Mouse (Mus musculus) limb, embryonic 13.5 days (tissue): ENCODE results near the gene Mindy2. TPM values are rescaled to one million over a fixed set of nuclear protein-coding genes. Genes with fewer than 3 reads are reported as not detected.

Experiments used
- ATAC-seq: fragments of 200-750 bp; cut with Nextera tagmentation; 2 replicates; pipeline ENCODE4 v1.8.0; 2017; ENCODE audit warnings: low read depth, moderate number of reproducible peaks, moderate TSS enrichment; ENCODE audit not compliant: low FRiP score
- H3K27ac ChIP-seq: fragments of 300-500 bp; sonication (generic); 2 replicates; pipeline ENCODE4 v1.5.1; 2015; ENCODE audit warnings: inconsistent platforms, mild to moderate bottlenecking, moderate library complexity
- H3K27me3 ChIP-seq: fragments of 300-500 bp; sonication (generic); 2 replicates; pipeline ENCODE4 v1.6.1; 2015; ENCODE audit warnings: mild to moderate bottlenecking, inconsistent platforms
- H3K36me3 ChIP-seq: fragments of 300-500 bp; sonication (generic); 2 replicates; pipeline ENCODE4 v1.6.1; 2015; ENCODE audit warnings: inconsistent platforms, mild to moderate bottlenecking, moderate library complexity
- H3K4me1 ChIP-seq: fragments of 300-500 bp; sonication (generic); 2 replicates; pipeline ENCODE4 v1.6.1; 2015; ENCODE audit warnings: inconsistent platforms
- H3K4me2 ChIP-seq: fragments of 300-500 bp; sonication (generic); replicated peaks from 2 replicates; pipeline ENCODE4 v1.6.1; 2015; ENCODE audit warnings: inconsistent platforms, mild to moderate bottlenecking, moderate library complexity
- H3K4me3 ChIP-seq: fragments of 300-500 bp; sonication (generic); 2 replicates; pipeline ENCODE4 v1.5.1; 2015; ENCODE audit warnings: moderate library complexity, mild to moderate bottlenecking, inconsistent platforms
- H3K9ac ChIP-seq: fragments of 300-500 bp; sonication (generic); 2 replicates; pipeline ENCODE4 v1.6.1; 2015; ENCODE audit warnings: mild to moderate bottlenecking, inconsistent platforms
- H3K9me3 ChIP-seq: fragments of 300-500 bp; sonication (generic); 2 replicates; pipeline ENCODE4 v1.6.1; 2016; ENCODE audit warnings: inconsistent platforms
- WGBS: fragments of 180-500 bp; shearing (Covaris S2); methylation state at CpG from one replicate; pipeline ENCODE4 v1.1.7; 2015; 5-methylcytosine and 5-hydroxymethylcytosine counted together
- polyA plus RNA-seq: library from polyadenylated mRNA; unstranded; fragments of >200 nt; fragmentation: Nextera tagmentation; extraction: Ambion mirVana; gene quantifications from 2 replicates; pipeline ENCODE4 v1.2.1, GENCODE M21; 2015

Mindy2 gene
- polyA plus RNA-seq, 1 experiment from 2014 or later = 7.7 TPM

- no peaks in the 10 kb centered on the region for H3K36me3 ChIP-seq
- H3K27ac ChIP-seq = no peak overlapping the region
- no peak overlapping the region for H3K4me3 ChIP-seq
- no peaks in the 10 kb centered on the region for H3K27me3 ChIP-seq
- H3K9me3 ChIP-seq = no peaks in the 10 kb centered on the region
- ATAC-seq = no peak
- WGBS = 87% methylated on average over 2 of the region's 2 CpGs
- no peaks in the 10 kb centered on the region; the same call in 1 of the 2 replicates for H3K4me1 ChIP-seq
- H3K9ac ChIP-seq = no peak overlapping the region
- no peak overlapping the region for H3K4me2 ChIP-seq
Measured at GRCm38 (mm10) chr9:70629711-70630110, 27.3 kb downstream of the Mindy2 start.

GRCm38 (mm10) chr9:70611026-70611673, 45.8 kb downstream of the Mindy2 start:
- no peaks in the 10 kb centered on the region for H3K9me3 ChIP-seq
- 44% methylated on average over 3 of the region's 3 CpGs for WGBS
- no peak overlapping the region for H3K4me2 ChIP-seq
- no peak overlapping the region for H3K9ac ChIP-seq
- H3K4me3 ChIP-seq = no peak overlapping the region
- 0 out of 2 replicates have a peak, but pooled peaks cover 5% of the 10 kb centered on the region for H3K4me1 ChIP-seq
- H3K27me3 ChIP-seq = no peaks in the 10 kb centered on the region
- no peak for ATAC-seq
- no peak overlapping the region for H3K27ac ChIP-seq
- peaks cover 14% of the 10 kb centered on the region for H3K36me3 ChIP-seq

- Histone ChIP-seq H3K27ac (no peak overlapping the region), H3K4me1 (no peaks in the 10 kb centered on the region), H3K4me2 (no peak overlapping the region), H3K27me3 (no peaks in the 10 kb centered on the region), H3K9me3 (no peaks in the 10 kb centered on the region), H3K36me3 (peaks cover 26% of the 10 kb centered on the region), H3K9ac (no peak overlapping the region), H3K4me3 (no peak overlapping the region)
- WGBS = 89% methylated on average over 1 of the region's 1 CpGs
- no peak for ATAC-seq
Measured at GRCm38 (mm10) chr9:70602186-70602845, 54.7 kb downstream of the Mindy2 start.

GRCm38 (mm10) chr9:70598271-70598670, 58.7 kb downstream of the Mindy2 start:
- Histone ChIP-seq H3K9ac (no peak overlapping the region), H3K9me3 (no peaks in the 10 kb centered on the region), H3K4me1 (no peaks in the 10 kb centered on the region), H3K4me2 (no peak overlapping the region), H3K27ac (no peak overlapping the region), H3K27me3 (no peaks in the 10 kb centered on the region), H3K36me3 (peaks cover 38% of the 10 kb centered on the region), H3K4me3 (no peak overlapping the region)
- WGBS = 96% methylated on average over 2 of the region's 2 CpGs
- no peak for ATAC-seq

- H3K36me3 ChIP-seq = peaks cover 94% of the 10 kb centered on the region
- H3K27ac ChIP-seq = no peak overlapping the region
- 43% methylated on average over 9 of the region's 9 CpGs for WGBS
- no peak overlapping the region for H3K4me2 ChIP-seq
- no peaks in the 10 kb centered on the region for H3K27me3 ChIP-seq
- no peaks in the 10 kb centered on the region for H3K4me1 ChIP-seq
- no peaks in the 10 kb centered on the region for H3K9me3 ChIP-seq
- no peak overlapping the region for H3K4me3 ChIP-seq
- no peak overlapping the region for H3K9ac ChIP-seq
- ATAC-seq = no peak
Measured at GRCm38 (mm10) chr9:70591486-70591885, 65.5 kb downstream of the Mindy2 start.

GRCm38 (mm10) chr9:70590775-70591174, 66.2 kb downstream of the Mindy2 start:
- H3K9me3 ChIP-seq = no peaks in the 10 kb centered on the region
- 81% methylated on average over 4 of the region's 4 CpGs for WGBS
- no peaks in the 10 kb centered on the region for H3K27me3 ChIP-seq
- no peak overlapping the region for H3K4me2 ChIP-seq
- H3K4me3 ChIP-seq = no peak overlapping the region
- ATAC-seq = no peak
- H3K36me3 ChIP-seq = peaks cover 96% of the 10 kb centered on the region
- H3K27ac ChIP-seq = no peak overlapping the region
- H3K4me1 ChIP-seq = no peaks in the 10 kb centered on the region
- H3K9ac ChIP-seq = no peak overlapping the region

- Histone ChIP-seq H3K4me1 (no peaks in the 10 kb centered on the region), H3K4me2 (no peak overlapping the region), H3K9me3 (no peaks in the 10 kb centered on the region), H3K4me3 (no peak overlapping the region), H3K36me3 (peaks cover 88% of the 10 kb centered on the region), H3K27ac (no peak overlapping the region), H3K9ac (no peak overlapping the region), H3K27me3 (no peaks in the 10 kb centered on the region)
- 93% methylated on average over 5 of the region's 5 CpGs for WGBS
- no peak for ATAC-seq
Measured at GRCm38 (mm10) chr9:70587171-70587570, 69.8 kb downstream of the Mindy2 start.

- Histone ChIP-seq H3K27me3 (no peaks in the 10 kb centered on the region), H3K27ac (no peak overlapping the region), H3K4me1 (no peaks in the 10 kb centered on the region), H3K9me3 (no peaks in the 10 kb centered on the region), H3K9ac (no peak overlapping the region), H3K36me3 (peaks cover 87% of the 10 kb centered on the region), H3K4me3 (no peak overlapping the region), H3K4me2 (no peak overlapping the region)
- no peak for ATAC-seq
- 94% methylated on average over 5 of the region's 5 CpGs for WGBS
Measured at GRCm38 (mm10) chr9:70585172-70585571, 71.8 kb downstream of the Mindy2 start.

GRCm38 (mm10) chr9:70584641-70585040, 72.3 kb downstream of the Mindy2 start:
- Histone ChIP-seq H3K4me1 (no peaks in the 10 kb centered on the region), H3K27me3 (no peaks in the 10 kb centered on the region), H3K9me3 (no peaks in the 10 kb centered on the region), H3K36me3 (peaks cover 86% of the 10 kb centered on the region), H3K9ac (no peak overlapping the region), H3K4me3 (no peak overlapping the region), H3K4me2 (no peak overlapping the region), H3K27ac (no peak overlapping the region)
- 92% methylated on average over 14 of the region's 14 CpGs for WGBS
- ATAC-seq = no peak

GRCm38 (mm10) chr9:70580956-70581355, 76.0 kb downstream of the Mindy2 start:
- Histone ChIP-seq H3K4me1 (no peaks in the 10 kb centered on the region), H3K36me3 (peaks cover 69% of the 10 kb centered on the region), H3K9me3 (no peaks in the 10 kb centered on the region), H3K9ac (no peak overlapping the region), H3K27ac (no peak overlapping the region), H3K4me2 (no peak overlapping the region), H3K27me3 (no peaks in the 10 kb centered on the region), H3K4me3 (no peak overlapping the region)
- 95% methylated on average over 5 of the region's 5 CpGs for WGBS
- no peak for ATAC-seq

- 92% methylated on average over 2 of the region's 2 CpGs for WGBS
- Histone ChIP-seq H3K27me3 (no peaks in the 10 kb centered on the region), H3K4me1 (no peaks in the 10 kb centered on the region), H3K4me2 (no peak overlapping the region), H3K9me3 (no peaks in the 10 kb centered on the region), H3K9ac (no peak overlapping the region), H3K27ac (no peak overlapping the region), H3K4me3 (no peak overlapping the region), H3K36me3 (peaks cover 67% of the 10 kb centered on the region)
- no peak for ATAC-seq
Measured at GRCm38 (mm10) chr9:70578123-70578522, 78.9 kb downstream of the Mindy2 start.

GRCm38 (mm10) chr9:70570351-70570750, 86.6 kb downstream of the Mindy2 start:
- Histone ChIP-seq H3K27ac (no peak overlapping the region), H3K4me1 (no peaks in the 10 kb centered on the region), H3K9ac (no peak overlapping the region), H3K9me3 (no peaks in the 10 kb centered on the region), H3K4me2 (no peak overlapping the region), H3K4me3 (no peak overlapping the region), H3K36me3 (peaks cover 43% of the 10 kb centered on the region), H3K27me3 (no peaks in the 10 kb centered on the region)
- no peak for ATAC-seq
- 85% methylated on average over 8 of the region's 8 CpGs for WGBS

- Histone ChIP-seq H3K4me2 (no peak overlapping the region), H3K36me3 (peaks cover 30% of the 10 kb centered on the region), H3K27me3 (no peaks in the 10 kb centered on the region), H3K27ac (no peak overlapping the region), H3K9me3 (no peaks in the 10 kb centered on the region), H3K4me3 (no peak overlapping the region), H3K4me1 (no peaks in the 10 kb centered on the region), H3K9ac (no peak overlapping the region)
- ATAC-seq = no peak
- WGBS = 86% methylated on average over 5 of the region's 5 CpGs
Measured at GRCm38 (mm10) chr9:70567651-70568050, 89.3 kb downstream of the Mindy2 start.
